Mouse (Mus musculus): ENCODE measurements around the gene Plb1. TPM values are rescaled to one million over a fixed set of nuclear protein-coding genes. Genes with fewer than 3 reads are reported as not detected.
A peak's percentile ranks its signal among the peaks of the same experiment; 100 is the strongest.

Gene Plb1
- polyA plus RNA-seq, 1 experiment from 2014 or later: 16.6 TPM

DNA sequence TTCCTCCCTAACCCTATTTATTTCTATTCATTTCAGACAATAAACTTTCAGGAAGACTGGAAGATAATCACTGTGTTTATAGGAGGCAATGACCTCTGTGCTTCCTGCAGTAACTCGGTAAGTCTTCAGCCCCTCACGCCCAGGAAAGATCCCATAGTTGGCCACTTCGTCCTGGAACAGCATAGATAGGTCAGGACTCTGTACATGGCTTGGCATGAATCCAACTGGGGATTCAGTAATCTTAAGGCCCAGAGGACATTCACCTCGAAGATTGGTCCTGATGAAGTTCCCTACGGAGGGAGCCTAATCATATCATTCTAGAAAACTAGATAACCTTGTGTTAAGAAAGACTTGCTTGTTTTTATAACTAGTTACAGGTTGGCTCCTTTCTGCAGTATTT, 78.3 kb downstream of the Plb1 start:
- H3K4me3 ChIP-seq (ENCODE audit: low read depth, low read length): no peak overlapping the region
- no peaks in the 10 kb centered on the region for H3K9me3 ChIP-seq (ENCODE audit: low read length)
- H3K36me3 ChIP-seq (ENCODE audit: insufficient read depth, low read length): no peaks in the 10 kb centered on the region
- no peak overlapping the region for H3K27ac ChIP-seq (ENCODE audit: low read length)
- H3K4me1 ChIP-seq (ENCODE audit: insufficient read depth, low read depth, low read length): no peaks in the 10 kb centered on the region
- DNase-seq (ENCODE audit: low spot score): no peak
- TF ChIP-seq CTCF (IDR thresholded peaks at IDR 0.05) (no peak), EP300 (IDR thresholded peaks at IDR 0.05) (no peak)
- no peaks in the 10 kb centered on the region for H3K27me3 ChIP-seq (replicated peaks; ENCODE audit: insufficient read depth, low read length)
- no peak overlapping the region for H3K9ac ChIP-seq (replicated peaks; ENCODE audit: low read depth)
- ATAC-seq: no peak
- H3K4me2 ChIP-seq (replicated peaks; ENCODE audit: low read depth, low read length): no peak overlapping the region
- WGBS: 57% methylated on average over 5 of the region's 5 CpGs

DNA sequence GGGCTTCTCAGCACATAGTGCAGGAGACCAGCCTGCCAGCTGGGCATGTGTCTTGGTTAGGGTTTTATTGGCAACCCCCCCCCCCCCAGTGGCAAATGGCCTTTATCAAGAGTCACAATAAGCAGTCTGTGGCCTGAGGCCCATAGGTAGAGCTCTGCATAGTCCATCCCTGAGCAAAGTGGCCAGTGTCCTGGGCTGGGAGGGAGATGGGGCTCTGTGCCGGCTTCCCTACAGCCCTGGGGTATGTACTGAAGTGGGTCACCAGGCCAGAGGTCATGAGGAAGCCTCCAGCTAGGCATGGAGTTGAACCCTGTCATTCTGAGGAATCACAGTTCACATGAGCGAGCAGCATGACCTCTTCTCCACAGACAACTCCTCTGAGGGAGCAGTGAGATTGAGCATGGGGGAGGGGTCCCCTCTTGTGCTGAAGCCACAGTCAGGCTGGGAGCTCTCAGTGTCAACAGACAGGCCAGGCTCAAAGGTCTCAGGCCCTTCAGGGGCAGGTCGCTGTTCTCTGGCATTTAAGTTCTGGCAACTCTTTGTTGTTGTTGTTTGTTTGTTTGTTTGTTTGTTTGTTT, 79.2 kb downstream of the Plb1 start:
- 49% methylated on average over 3 of the region's 3 CpGs for WGBS
- H3K27ac ChIP-seq (ENCODE audit: low read length): no peak overlapping the region
- no peaks in the 10 kb centered on the region for H3K27me3 ChIP-seq (replicated peaks; ENCODE audit: insufficient read depth, low read length)
- no peak for DNase-seq (ENCODE audit: low spot score)
- no peaks in the 10 kb centered on the region for H3K9me3 ChIP-seq (ENCODE audit: low read length)
- H3K4me3 ChIP-seq (ENCODE audit: low read depth, low read length): no peak overlapping the region
- H3K9ac ChIP-seq (replicated peaks; ENCODE audit: low read depth): no peak overlapping the region
- TF ChIP-seq CTCF (IDR thresholded peaks at IDR 0.05) (no peak), EP300 (IDR thresholded peaks at IDR 0.05) (no peak)
- H3K4me1 ChIP-seq (ENCODE audit: insufficient read depth, low read depth, low read length): no peaks in the 10 kb centered on the region
- no peak for ATAC-seq
- H3K4me2 ChIP-seq (replicated peaks; ENCODE audit: low read depth, low read length): no peak overlapping the region
- H3K36me3 ChIP-seq (ENCODE audit: insufficient read depth, low read length): no peaks in the 10 kb centered on the region

DNA sequence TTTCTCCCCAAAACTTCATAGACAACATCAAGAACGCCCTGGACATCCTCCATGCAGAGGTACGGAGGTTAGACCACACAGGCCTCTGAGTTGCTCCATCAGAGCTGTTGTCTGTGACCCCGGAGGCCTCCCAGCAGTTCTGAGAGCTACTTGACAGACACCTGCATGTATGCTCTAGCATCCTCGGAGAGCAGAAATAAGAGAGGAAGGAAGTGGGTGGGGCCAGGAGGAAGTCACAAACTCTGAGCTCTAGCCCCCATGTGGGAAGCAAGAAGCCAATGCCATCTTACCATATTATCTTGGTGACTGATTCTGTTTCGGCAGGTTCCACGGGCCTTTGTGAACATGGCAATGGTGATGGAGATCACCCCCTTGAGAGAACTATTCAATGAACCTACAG, 81.2 kb downstream of the Plb1 start:
- TF ChIP-seq EP300 (IDR thresholded peaks at IDR 0.05) (no peak), CTCF (IDR thresholded peaks at IDR 0.05) (no peak)
- Histone ChIP-seq H3K27ac (ENCODE audit: low read length) (no peak overlapping the region), H3K4me3 (ENCODE audit: low read depth, low read length) (no peak overlapping the region), H3K4me1 (ENCODE audit: insufficient read depth, low read depth, low read length) (no peaks in the 10 kb centered on the region), H3K27me3 (replicated peaks; ENCODE audit: insufficient read depth, low read length) (no peaks in the 10 kb centered on the region), H3K9ac (replicated peaks; ENCODE audit: low read depth) (no peak overlapping the region), H3K36me3 (ENCODE audit: insufficient read depth, low read length) (no peaks in the 10 kb centered on the region), H3K4me2 (replicated peaks; ENCODE audit: low read depth, low read length) (no peak overlapping the region), H3K9me3 (ENCODE audit: low read length) (no peaks in the 10 kb centered on the region)
- 60% methylated on average over 6 of the region's 6 CpGs for WGBS
- ATAC-seq (no peak), DNase-seq (ENCODE audit: low spot score) (no peak)

DNA sequence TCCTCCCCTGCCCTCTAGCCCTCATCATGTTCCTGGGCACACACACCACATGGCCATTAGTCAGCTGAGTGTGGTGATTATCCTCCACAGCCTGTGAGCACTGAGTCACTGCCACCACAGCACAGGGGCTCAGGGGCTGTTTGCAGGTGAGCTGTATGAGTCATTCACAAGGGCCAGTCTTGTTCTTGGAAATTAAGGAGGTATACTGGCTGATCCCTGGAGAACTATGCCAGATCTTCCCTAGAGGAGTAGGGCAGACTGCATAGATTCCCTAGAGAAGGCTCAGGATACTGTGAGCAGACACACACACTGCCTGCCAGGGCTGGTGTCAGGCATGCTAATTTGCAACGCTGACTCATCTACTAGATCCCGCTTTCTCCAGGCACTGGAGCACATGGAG, 82.2 kb downstream of the Plb1 start:
- TF ChIP-seq EP300 (IDR thresholded peaks at IDR 0.05): no peak
- no peak for TF ChIP-seq CTCF (IDR thresholded peaks at IDR 0.05)
- Histone ChIP-seq H3K27ac (ENCODE audit: low read length) (no peak overlapping the region), H3K27me3 (replicated peaks; ENCODE audit: insufficient read depth, low read length) (no peaks in the 10 kb centered on the region), H3K9ac (replicated peaks; ENCODE audit: low read depth) (no peak overlapping the region), H3K4me2 (replicated peaks; ENCODE audit: low read depth, low read length) (no peak overlapping the region), H3K4me3 (ENCODE audit: low read depth, low read length) (no peak overlapping the region), H3K4me1 (ENCODE audit: insufficient read depth, low read depth, low read length) (no peaks in the 10 kb centered on the region), H3K9me3 (ENCODE audit: low read length) (no peaks in the 10 kb centered on the region), H3K36me3 (ENCODE audit: insufficient read depth, low read length) (no peaks in the 10 kb centered on the region)
- 26% methylated on average over 2 of the region's 2 CpGs for WGBS
- peak; percentile 16 for DNase-seq (ENCODE audit: low spot score)
- ATAC-seq: peak; percentile 53; the same call in 1 of the 2 replicates

DNA sequence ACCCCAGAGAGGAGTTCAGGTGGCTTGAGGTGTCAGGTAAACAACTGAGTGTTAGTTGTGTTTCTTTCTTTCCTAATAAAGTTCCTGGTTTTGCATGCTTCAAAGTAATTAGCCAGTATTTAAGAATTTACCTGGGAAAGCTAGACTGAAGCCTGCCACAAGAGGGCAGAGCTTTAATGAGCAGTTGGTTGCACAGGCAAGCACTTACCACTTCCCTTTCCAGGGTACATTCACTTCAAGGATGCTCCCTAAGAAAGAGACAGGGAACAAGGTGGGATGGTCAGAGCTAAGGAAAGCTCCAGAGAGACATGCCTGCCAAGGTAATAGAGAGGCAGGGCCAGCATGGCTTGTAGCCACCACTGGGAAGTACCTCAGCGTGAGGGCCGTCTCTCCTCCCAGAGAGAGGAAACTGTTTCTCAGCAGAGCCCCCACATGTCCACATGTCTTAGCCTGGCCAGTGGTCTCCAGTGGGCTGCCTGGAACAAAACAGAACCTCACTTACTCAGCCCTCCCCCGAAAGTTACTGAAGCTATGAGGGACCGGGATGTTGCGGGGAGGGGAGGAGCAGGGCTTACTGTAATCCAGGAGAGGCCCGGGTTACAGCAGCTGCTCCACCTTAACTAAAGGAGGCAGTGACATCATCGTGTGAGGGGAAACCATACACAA, 89.8 kb downstream of the Plb1 start:
- DNase-seq (ENCODE audit: low spot score): peak; percentile 67
- Histone ChIP-seq H3K27ac (ENCODE audit: low read length) (no peak overlapping the region), H3K4me3 (ENCODE audit: low read depth, low read length) (no peak overlapping the region), H3K9me3 (ENCODE audit: low read length) (no peaks in the 10 kb centered on the region), H3K9ac (replicated peaks; ENCODE audit: low read depth) (no peak overlapping the region), H3K27me3 (replicated peaks; ENCODE audit: insufficient read depth, low read length) (no peaks in the 10 kb centered on the region), H3K4me1 (ENCODE audit: insufficient read depth, low read depth, low read length) (no peaks in the 10 kb centered on the region), H3K36me3 (ENCODE audit: insufficient read depth, low read length) (no peaks in the 10 kb centered on the region), H3K4me2 (replicated peaks; ENCODE audit: low read depth, low read length) (no peak overlapping the region)
- 33% methylated on average over 7 of the region's 7 CpGs for WGBS
- ATAC-seq: no peak
- TF ChIP-seq EP300 (IDR thresholded peaks at IDR 0.05): no peak
- peak; percentile 90 for TF ChIP-seq CTCF (IDR thresholded peaks at IDR 0.05)

GRCm38 (mm10) chr5:32328139-32328538, 95.6 kb downstream of the Plb1 start:
- WGBS: 62% methylated on average over 7 of the region's 7 CpGs

More at GRCm38 (mm10) chr5:32328139-32328538, 95.6 kb downstream of the Plb1 start:
- no peak overlapping the region for H3K9ac ChIP-seq (replicated peaks; ENCODE audit: low read depth)
- no peak overlapping the region for H3K27ac ChIP-seq (ENCODE audit: low read length)
- no peaks in the 10 kb centered on the region for H3K9me3 ChIP-seq (ENCODE audit: low read length)
- no peak for ATAC-seq
- DNase-seq (ENCODE audit: low spot score): no peak
- TF ChIP-seq CTCF (IDR thresholded peaks at IDR 0.05): no peak
- no peak for TF ChIP-seq EP300 (IDR thresholded peaks at IDR 0.05)
- H3K4me1 ChIP-seq (ENCODE audit: insufficient read depth, low read depth, low read length): no peaks in the 10 kb centered on the region
- H3K36me3 ChIP-seq (ENCODE audit: insufficient read depth, low read length): no peaks in the 10 kb centered on the region
- H3K4me2 ChIP-seq (replicated peaks; ENCODE audit: low read depth, low read length): no peak overlapping the region
- H3K27me3 ChIP-seq (replicated peaks; ENCODE audit: insufficient read depth, low read length): no peaks in the 10 kb centered on the region
- H3K4me3 ChIP-seq (ENCODE audit: low read depth, low read length): no peak overlapping the region
